Mouse (Mus musculus): ENCODE measurements around the gene Olfr711. TPM values are rescaled to one million over a fixed set of nuclear protein-coding genes. Genes with fewer than 3 reads are reported as not detected.
"Not testable (repeated sequence)": the region's sequence is repeated elsewhere in the genome, so short reads cannot be mapped to it uniquely, and the experiment has no call there.

Olfr711 gene
- polyA plus RNA-seq, 1 experiment from 2014 or later = not detected

- not testable (repeated sequence) for ATAC-seq (ENCODE audit: low FRiP score); H3K27me3 ChIP-seq (ENCODE audit: control insufficient read depth, insufficient read depth, low read length); H3K4me1 ChIP-seq (replicated peaks; ENCODE audit: control insufficient read depth, insufficient read depth, low read length); H3K9me3 ChIP-seq (ENCODE audit: control insufficient read depth, low read length); H3K27ac ChIP-seq (ENCODE audit: low read depth, low read length); H3K9ac ChIP-seq (ENCODE audit: low read depth, low read length); H3K4me2 ChIP-seq (replicated peaks; ENCODE audit: low read depth, low read length); H3K36me3 ChIP-seq (ENCODE audit: control insufficient read depth, insufficient read depth, low read length); DNase-seq (ENCODE audit: low spot score); H3K4me3 ChIP-seq (ENCODE audit: low read depth, low read length)
- 93% methylated on average over 2 of the region's 7 CpGs for WGBS
Measured at GRCm38 (mm10) chr7:106920961-106921360, 54.3 kb downstream of the Olfr711 start.

Other genes starting within 250 kb of the Olfr711 start
- not detected in 2 replicates for gene Olfr697, start 233.0 kb downstream of the Olfr711 start, polyA plus RNA-seq (2014; fragmentation: Nextera tagmentation; extraction: Ambion mirVana)
- gene Olfr698, start 220.1 kb downstream of the Olfr711 start, polyA plus RNA-seq (2014; fragmentation: Nextera tagmentation; extraction: Ambion mirVana) = not detected in 2 replicates
- not detected in 2 replicates for gene Olfr699, start 182.3 kb downstream of the Olfr711 start, polyA plus RNA-seq (2014; fragmentation: Nextera tagmentation; extraction: Ambion mirVana)
- gene Olfr700, start 166.6 kb downstream of the Olfr711 start, polyA plus RNA-seq (2014; fragmentation: Nextera tagmentation; extraction: Ambion mirVana) = not detected in 2 replicates
- gene Olfr701, start 161.3 kb downstream of the Olfr711 start, polyA plus RNA-seq (2014; fragmentation: Nextera tagmentation; extraction: Ambion mirVana) = not detected in 2 replicates
- not detected in 2 replicates for gene Olfr702, start 141.6 kb downstream of the Olfr711 start, polyA plus RNA-seq (2014; fragmentation: Nextera tagmentation; extraction: Ambion mirVana)
- not detected in 2 replicates for gene Olfr703, start 132.1 kb downstream of the Olfr711 start, polyA plus RNA-seq (2014; fragmentation: Nextera tagmentation; extraction: Ambion mirVana)
- not detected in 2 replicates for gene Olfr704, start 112.3 kb downstream of the Olfr711 start, polyA plus RNA-seq (2014; fragmentation: Nextera tagmentation; extraction: Ambion mirVana)
- not detected in 2 replicates for gene Olfr705, start 98.6 kb downstream of the Olfr711 start, polyA plus RNA-seq (2014; fragmentation: Nextera tagmentation; extraction: Ambion mirVana)
- gene Olfr706, start 87.3 kb downstream of the Olfr711 start, polyA plus RNA-seq (2014; fragmentation: Nextera tagmentation; extraction: Ambion mirVana) = not detected in 2 replicates
- gene Olfr707, start 74.2 kb downstream of the Olfr711 start, polyA plus RNA-seq (2014; fragmentation: Nextera tagmentation; extraction: Ambion mirVana) = not detected in 2 replicates
- gene Olfr1532-ps1, start 67.5 kb downstream of the Olfr711 start, polyA plus RNA-seq (2014; fragmentation: Nextera tagmentation; extraction: Ambion mirVana) = not detected in 2 replicates
- gene Olfr709-ps1, start 43.2 kb downstream of the Olfr711 start, polyA plus RNA-seq (2014; fragmentation: Nextera tagmentation; extraction: Ambion mirVana) = not detected in 2 replicates
- not detected in 2 replicates for gene Olfr710, start 27.1 kb downstream of the Olfr711 start, polyA plus RNA-seq (2014; fragmentation: Nextera tagmentation; extraction: Ambion mirVana)
- not detected in 2 replicates for gene Olfr6, start 11.5 kb downstream of the Olfr711 start, polyA plus RNA-seq (2014; fragmentation: Nextera tagmentation; extraction: Ambion mirVana)
- gene Olfr2, start 30.6 kb upstream of the Olfr711 start, polyA plus RNA-seq (2014; fragmentation: Nextera tagmentation; extraction: Ambion mirVana) = not detected in 2 replicates
- gene Olfr713, start 55.7 kb upstream of the Olfr711 start, polyA plus RNA-seq (2014; fragmentation: Nextera tagmentation; extraction: Ambion mirVana) = not detected in 2 replicates
- not detected in 2 replicates for gene Olfr714, start 95.5 kb upstream of the Olfr711 start, polyA plus RNA-seq (2014; fragmentation: Nextera tagmentation; extraction: Ambion mirVana)
- not detected in 2 replicates for gene Olfr17, start 117.8 kb upstream of the Olfr711 start, polyA plus RNA-seq (2014; fragmentation: Nextera tagmentation; extraction: Ambion mirVana)
- not detected in 2 replicates for gene Olfr715b, start 134.9 kb upstream of the Olfr711 start, polyA plus RNA-seq (2014; fragmentation: Nextera tagmentation; extraction: Ambion mirVana)
- not detected in 2 replicates for gene Olfr715, start 155.6 kb upstream of the Olfr711 start, polyA plus RNA-seq (2014; fragmentation: Nextera tagmentation; extraction: Ambion mirVana)
- gene Olfr716, start 162.9 kb upstream of the Olfr711 start, polyA plus RNA-seq (2014; fragmentation: Nextera tagmentation; extraction: Ambion mirVana) = not detected in 2 replicates
- not detected in 2 replicates for gene Nlrp14, start 191.5 kb upstream of the Olfr711 start, polyA plus RNA-seq (2014; fragmentation: Nextera tagmentation; extraction: Ambion mirVana)
- gene Rbmxl2, start 234.0 kb upstream of the Olfr711 start, polyA plus RNA-seq (2014; fragmentation: Nextera tagmentation; extraction: Ambion mirVana) = not detected in 2 replicates

All from hindbrain, embryonic 11.5 days (tissue).